Mouse (Mus musculus): ENCODE data around the gene Klhdc7b. TPM values are rescaled to one million over a fixed set of nuclear protein-coding genes. Genes with fewer than 3 reads are reported as not detected.
A peak's percentile ranks its signal among the peaks of the same experiment; 100 is the strongest.
"Not testable (repeated sequence)": the region's sequence is repeated elsewhere in the genome, so short reads cannot be mapped to it uniquely, and the experiment has no call there.

Gene Klhdc7b
- total RNA-seq, 2 experiments from 2014 or later: not detected

DNA sequence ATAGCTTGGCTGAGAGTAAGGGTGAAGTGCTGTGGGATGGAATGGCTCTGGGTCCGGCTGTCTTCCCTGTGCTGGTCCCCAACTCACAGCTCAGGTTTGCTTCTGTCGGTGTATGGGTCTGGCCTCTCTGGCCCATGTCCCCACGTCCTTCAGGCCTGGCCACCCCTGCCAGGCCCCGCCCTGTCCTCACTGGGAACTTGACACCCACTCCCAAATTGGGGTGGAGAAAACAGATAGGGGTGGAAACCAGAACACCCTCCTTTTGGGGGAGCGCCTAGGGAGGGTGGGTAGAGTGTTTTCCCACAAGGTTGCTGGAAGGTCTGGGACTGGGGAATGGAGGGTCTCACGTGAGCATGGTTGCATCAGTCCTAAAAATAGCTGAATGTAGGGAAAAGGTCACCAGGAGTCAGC lies 41.0 kb downstream of the Klhdc7b start, which contains the start of gene Cpt1b:
Gene Cpt1b, minus strand, starts transcription at position 153 of the 411 bp plus-strand sequence.
- no peak for ATAC-seq (replicated peaks; ENCODE audit: low FRiP score, poor library complexity, severe bottlenecking)

DNA sequence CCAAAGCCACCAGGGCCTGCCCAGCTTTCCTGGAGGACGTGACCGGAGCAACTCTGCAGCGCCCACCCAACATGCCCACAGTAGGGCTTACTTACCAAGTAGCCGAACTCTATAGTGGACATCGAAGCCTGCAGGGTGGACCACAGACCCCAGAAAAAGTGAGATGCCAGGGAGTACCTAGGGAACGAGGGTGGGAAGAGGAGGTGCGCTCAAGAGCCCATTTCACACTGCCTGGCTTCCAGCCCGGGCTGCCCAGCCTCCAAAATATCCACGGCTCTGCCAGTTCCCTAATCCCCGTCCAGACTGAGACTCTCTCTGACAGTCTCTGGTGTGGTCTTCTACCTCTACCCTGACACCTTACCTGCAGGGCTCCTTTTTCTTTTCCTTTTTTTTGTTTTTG lies 42.0 kb downstream of the Klhdc7b start:
- ATAC-seq (replicated peaks; ENCODE audit: low FRiP score, poor library complexity, severe bottlenecking): no peak

DNA sequence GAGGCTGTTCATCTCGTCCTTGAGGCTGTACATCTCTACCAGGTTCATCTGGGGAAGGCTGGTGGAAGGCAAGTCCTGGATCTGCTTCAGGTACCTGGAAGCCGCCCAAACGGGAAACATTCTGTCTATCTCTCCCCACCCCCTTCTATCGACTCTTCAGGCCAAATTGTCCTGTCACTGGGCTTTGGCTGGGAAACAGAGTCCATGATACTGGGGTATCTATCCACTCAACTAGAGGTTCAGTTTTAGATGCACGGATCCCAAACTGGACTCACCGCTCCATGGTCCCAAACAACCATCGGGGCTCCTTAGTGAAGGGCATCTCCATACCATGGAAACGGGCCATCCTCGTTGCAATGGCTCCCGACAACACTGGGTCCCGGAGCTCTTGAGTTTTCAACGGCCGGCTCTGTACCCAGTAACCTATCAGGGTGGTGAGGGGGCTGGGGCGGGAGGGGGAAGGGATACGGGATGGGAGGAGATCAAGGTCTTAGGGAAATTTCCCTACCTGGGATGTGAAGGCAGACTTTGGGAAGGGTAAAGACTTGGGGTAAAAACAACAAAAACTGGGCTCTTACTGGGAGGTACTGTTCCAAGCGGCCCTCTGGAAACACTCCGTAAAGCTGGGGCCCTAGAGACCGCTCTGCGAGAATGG lies 43.5 kb downstream of the Klhdc7b start:
- ATAC-seq (replicated peaks; ENCODE audit: low FRiP score, poor library complexity, severe bottlenecking): no peak

DNA sequence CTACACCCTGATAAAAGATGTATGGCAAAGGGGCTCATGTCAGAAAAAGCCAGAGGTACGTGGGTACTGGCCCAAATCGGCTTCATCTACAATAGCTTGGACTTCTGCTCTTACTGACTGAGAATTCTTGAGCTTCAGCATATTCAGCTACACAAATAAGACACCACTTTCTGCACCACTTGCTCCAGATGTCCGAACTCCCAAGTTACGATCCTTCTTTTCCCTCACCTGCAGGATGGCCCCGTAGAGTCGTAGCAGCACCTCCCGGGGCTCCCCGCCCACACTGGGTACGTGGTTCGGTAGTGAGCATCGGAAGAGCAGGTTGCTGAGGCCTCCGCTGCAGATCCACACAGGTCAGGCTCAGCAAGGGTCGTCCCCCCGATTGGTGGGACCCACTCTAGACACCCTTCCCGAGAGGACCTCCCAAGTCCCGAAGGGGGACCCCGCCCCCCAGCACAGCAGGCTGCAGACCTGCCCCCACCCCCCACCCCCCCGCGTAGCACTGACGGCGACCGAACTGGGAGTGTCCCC lies 44.2 kb downstream of the Klhdc7b start:
- ATAC-seq (replicated peaks; ENCODE audit: low FRiP score, poor library complexity, severe bottlenecking): no peak

DNA sequence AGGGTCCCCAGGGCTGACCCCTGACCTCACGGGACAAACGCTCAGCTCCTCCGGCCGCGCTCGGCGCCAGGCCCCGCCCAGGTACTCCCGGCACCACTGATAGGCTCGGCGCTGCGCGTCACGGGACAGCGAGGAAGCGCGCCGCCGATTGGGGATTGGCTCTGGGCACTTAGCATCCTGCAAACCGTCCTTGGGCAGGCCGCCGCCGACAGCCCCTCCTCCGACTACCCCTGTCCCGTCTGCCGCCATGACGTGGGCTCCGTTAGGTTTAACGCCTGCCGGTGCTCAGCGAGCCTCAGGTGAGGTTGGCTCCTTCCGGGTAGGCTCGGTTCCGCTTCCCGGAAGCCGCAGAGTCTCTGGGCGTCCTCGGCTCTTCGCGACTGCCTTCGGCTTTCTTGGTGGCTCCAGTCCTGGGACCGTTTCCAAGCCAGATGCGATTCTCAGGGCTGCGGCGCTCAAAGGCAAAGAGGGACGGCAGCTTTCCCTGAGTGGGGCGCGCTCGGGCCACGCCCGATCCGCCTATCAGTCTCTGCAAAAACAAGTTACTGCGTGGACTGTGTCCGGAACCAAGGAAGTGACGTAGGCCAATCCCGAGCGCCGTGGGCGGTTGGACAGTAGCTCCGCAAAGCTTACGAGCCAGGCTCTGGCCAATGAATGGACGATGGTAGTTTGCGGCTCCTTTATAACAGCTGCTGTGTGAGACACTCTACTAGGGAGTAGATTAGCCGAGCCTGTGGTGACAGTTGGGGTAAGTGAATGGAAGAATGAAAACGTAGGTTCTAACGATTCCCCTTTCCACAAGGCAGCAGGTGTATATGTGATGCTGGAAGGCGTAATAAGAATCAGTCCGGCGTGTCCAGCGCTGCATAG lies 44.9 kb downstream of the Klhdc7b start, which contains the start of the genes C730034F03Rik, Gm44502 and Chkb:
Gene C730034F03Rik, plus strand, starts transcription at position 238 of the 870 bp plus-strand sequence.
Gene Gm44502, minus strand, starts transcription at position 345 of the 870 bp plus-strand sequence.
Gene Chkb, minus strand, starts transcription at position 557 of the 870 bp plus-strand sequence.
- ATAC-seq (replicated peaks; ENCODE audit: low FRiP score, poor library complexity, severe bottlenecking): peak; percentile 90

DNA sequence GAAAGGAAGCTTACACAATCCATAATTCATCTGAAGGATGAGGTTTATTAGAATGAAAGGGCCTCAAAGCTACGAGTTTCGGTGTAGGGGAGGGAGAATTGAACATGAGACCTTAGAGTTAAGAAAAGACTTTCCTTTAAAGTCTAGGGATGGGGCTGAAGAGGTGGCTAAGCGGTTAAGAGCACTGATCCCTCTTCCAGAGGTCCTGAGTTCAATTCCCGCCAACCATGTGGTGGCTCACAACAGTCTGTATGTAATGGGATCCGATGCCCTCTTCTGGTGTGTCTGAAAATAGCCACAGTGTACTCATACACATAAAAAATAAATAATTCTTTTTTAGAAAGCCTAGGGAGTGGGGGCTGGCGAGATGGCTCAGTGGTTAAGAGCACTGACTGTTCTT lies 45.6 kb downstream of the Klhdc7b start:
- ATAC-seq (replicated peaks; ENCODE audit: low FRiP score, poor library complexity, severe bottlenecking): peak; percentile 8

DNA sequence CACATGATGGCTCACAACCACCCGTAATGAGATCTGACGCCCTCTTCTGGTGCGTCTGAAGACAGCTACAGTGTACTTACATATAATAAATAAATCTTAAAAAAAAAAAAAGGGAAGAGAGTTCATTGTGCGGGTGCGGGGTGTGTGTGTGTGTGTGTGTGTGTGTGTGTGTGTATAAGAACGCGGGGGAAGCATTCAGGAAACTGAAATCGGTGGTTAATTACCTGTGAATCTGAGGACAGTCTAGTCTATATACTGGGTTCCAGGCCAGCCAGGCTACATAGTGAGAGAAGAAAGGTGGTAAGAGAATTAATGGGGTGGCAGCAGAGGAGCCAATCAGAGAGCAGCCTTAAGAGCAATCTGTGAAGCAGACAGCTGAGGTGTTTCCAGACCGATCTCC lies 46.1 kb downstream of the Klhdc7b start:
- not testable (repeated sequence) for ATAC-seq (replicated peaks; ENCODE audit: low FRiP score, poor library complexity, severe bottlenecking)

DNA sequence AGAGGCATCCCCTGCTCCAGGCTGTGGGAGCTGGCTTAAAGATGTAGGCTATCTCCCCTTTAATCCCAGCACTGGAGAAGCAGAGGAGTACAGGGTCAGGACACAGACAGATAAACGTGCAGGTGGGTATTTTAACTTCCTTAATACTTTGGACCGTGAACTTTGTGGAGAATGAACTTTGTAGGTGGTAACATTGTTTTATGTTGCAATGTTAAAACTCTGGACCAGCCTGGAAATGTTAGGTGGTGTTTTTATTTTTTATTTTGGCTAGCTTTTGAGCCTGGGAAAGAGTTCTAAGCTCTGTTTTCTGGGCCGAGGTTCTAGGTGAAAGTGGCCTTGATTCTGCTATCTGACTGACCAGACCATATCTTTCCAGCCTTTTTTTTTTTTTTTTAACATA lies 46.6 kb downstream of the Klhdc7b start:
- ATAC-seq (replicated peaks; ENCODE audit: low FRiP score, poor library complexity, severe bottlenecking): no peak

DNA sequence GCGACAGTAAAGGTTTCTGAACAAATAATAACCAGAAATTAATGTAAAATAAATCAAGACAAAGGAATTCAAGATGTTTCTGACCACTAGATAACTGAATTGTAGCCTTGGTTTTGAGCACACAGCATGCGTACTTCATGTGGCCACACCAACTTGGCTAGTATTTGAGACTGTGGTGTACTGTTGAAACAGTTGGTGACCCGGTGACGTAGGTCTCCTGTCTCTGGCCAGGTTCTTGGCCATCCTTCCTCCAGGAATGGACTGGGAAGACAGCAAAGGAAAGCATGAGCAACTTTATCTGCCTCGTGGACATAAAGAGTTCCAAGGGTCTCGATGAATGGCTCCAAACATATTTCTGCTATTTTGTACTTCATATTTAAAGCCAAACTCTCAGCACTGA lies 47.1 kb downstream of the Klhdc7b start:
- no peak for ATAC-seq (replicated peaks; ENCODE audit: low FRiP score, poor library complexity, severe bottlenecking)

DNA sequence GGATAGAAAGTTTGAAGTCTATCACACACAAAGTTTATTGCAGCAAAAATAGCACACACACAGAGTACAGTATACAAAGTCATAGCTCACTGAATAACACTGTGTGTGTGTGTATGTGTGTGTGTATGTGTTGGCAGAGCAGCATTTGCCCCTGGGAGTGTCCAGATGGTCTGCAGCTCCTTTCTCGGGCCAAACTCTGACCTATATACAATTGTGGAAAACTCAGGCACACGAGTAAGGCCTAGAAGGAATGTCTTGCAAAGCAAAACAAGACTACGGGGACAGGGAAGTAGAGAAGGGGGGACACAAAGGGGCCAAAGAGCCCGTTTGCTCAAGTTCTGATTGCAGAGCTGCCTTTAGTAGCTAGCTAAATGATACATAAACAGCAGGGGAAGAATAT lies 48.2 kb downstream of the Klhdc7b start:
- ATAC-seq (replicated peaks; ENCODE audit: low FRiP score, poor library complexity, severe bottlenecking): no peak

DNA sequence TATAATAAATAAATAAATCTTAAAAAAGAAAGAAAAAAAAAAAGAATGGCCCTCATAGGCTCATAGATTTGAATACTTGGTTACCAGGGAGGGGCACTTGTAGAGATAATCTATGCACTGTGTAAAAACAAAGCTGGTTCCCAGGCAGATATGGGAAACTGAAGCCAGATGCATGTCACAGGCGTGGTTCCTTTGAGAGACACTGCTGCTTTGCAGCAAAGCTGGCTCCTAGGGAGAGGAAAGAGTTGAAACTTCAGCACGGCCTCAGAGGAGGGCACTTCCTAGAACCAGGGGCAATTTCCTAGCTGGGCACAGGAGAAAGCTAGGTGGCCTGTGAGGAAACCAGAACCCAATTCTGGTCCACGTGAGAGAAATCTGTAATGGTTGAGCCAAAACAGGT lies 49.4 kb downstream of the Klhdc7b start:
- no peak for ATAC-seq (replicated peaks; ENCODE audit: low FRiP score, poor library complexity, severe bottlenecking)

DNA sequence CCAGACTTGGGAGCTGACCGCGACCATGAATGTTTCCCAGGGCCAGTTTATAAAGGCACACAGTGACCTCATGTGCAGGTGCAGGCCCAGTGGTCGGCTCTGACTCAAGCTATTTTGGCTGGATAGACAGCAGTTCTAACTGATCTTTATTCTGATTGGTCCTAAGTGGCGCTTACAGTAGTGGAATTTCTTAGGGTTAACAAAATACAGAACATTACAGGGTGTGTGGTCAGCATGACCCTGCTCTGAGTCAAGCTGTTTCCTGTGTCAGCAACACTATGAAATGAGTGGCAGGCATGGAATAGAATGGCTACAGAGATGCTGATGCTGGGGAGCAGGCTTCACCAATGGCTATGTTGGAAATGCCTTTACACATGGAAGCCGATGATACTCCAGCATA lies 51.2 kb downstream of the Klhdc7b start:
- no peak for ATAC-seq (replicated peaks; ENCODE audit: low FRiP score, poor library complexity, severe bottlenecking)

Other genes with a start within 250 kb of the Klhdc7b start
- not detected in 2 replicates for gene Mapk12, start 244.2 kb upstream of the Klhdc7b start, total RNA-seq (2015; ENCODE audit: low replicate concordance)
- not detected in 2 replicates for gene Mapk12, start 244.2 kb upstream of the Klhdc7b start, total RNA-seq (2017; ENCODE audit: low replicate concordance)
- not detected in 2 replicates for gene Mapk11, start 235.3 kb upstream of the Klhdc7b start, total RNA-seq (2015; ENCODE audit: low replicate concordance)
- gene Mapk11, start 235.3 kb upstream of the Klhdc7b start, total RNA-seq (2017; ENCODE audit: low replicate concordance): 0.17 TPM in 1 of 2 replicates, not detected in the other
- gene Plxnb2, start 204.1 kb upstream of the Klhdc7b start, total RNA-seq (2015; ENCODE audit: low replicate concordance): 9.6 and 14.2 TPM in 2 replicates
- gene Plxnb2, start 204.1 kb upstream of the Klhdc7b start, total RNA-seq (2017; ENCODE audit: low replicate concordance): 4.9 and 6.9 TPM in 2 replicates
- not detected in 2 replicates for gene Dennd6b, start 188.4 kb upstream of the Klhdc7b start, total RNA-seq (2015; ENCODE audit: low replicate concordance)
- gene Dennd6b, start 188.4 kb upstream of the Klhdc7b start, total RNA-seq (2017; ENCODE audit: low replicate concordance): 0.84 and 1.7 TPM in 2 replicates
- gene Ppp6r2, start 173.4 kb upstream of the Klhdc7b start, total RNA-seq (2015; ENCODE audit: low replicate concordance): 18.1 and 19.6 TPM in 2 replicates
- gene Ppp6r2, start 173.4 kb upstream of the Klhdc7b start, total RNA-seq (2017; ENCODE audit: low replicate concordance): 26.2 and 47.5 TPM in 2 replicates
- 38.9 and 39.6 TPM in 2 replicates for gene Sbf1, start 69.6 kb upstream of the Klhdc7b start, total RNA-seq (2015; ENCODE audit: low replicate concordance)
- gene Sbf1, start 69.6 kb upstream of the Klhdc7b start, total RNA-seq (2017; ENCODE audit: low replicate concordance): 11.2 and 22.4 TPM in 2 replicates
- not detected in 2 replicates for gene Adm2, start 62.2 kb upstream of the Klhdc7b start, total RNA-seq (2015; ENCODE audit: low replicate concordance)
- gene Adm2, start 62.2 kb upstream of the Klhdc7b start, total RNA-seq (2017; ENCODE audit: low replicate concordance): not detected in 2 replicates
- gene Miox, start 50.5 kb upstream of the Klhdc7b start, total RNA-seq (2015; ENCODE audit: low replicate concordance): not detected in 2 replicates
- gene Miox, start 50.5 kb upstream of the Klhdc7b start, total RNA-seq (2017; ENCODE audit: low replicate concordance): not detected in 2 replicates
- gene Lmf2, start 29.3 kb upstream of the Klhdc7b start, total RNA-seq (2015; ENCODE audit: low replicate concordance): 18.6 and 21.3 TPM in 2 replicates
- gene Lmf2, start 29.3 kb upstream of the Klhdc7b start, total RNA-seq (2017; ENCODE audit: low replicate concordance): 8.3 and 9.1 TPM in 2 replicates
- 30.6 and 48.1 TPM in 2 replicates for gene Ncaph2, start 29.2 kb upstream of the Klhdc7b start, total RNA-seq (2015; ENCODE audit: low replicate concordance)
- gene Ncaph2, start 29.2 kb upstream of the Klhdc7b start, total RNA-seq (2017; ENCODE audit: low replicate concordance): 60.7 and 118 TPM in 2 replicates
- gene Sco2, start 11.1 kb upstream of the Klhdc7b start, total RNA-seq (2015; ENCODE audit: low replicate concordance): 1.3 and 5.2 TPM in 2 replicates
- gene Sco2, start 11.1 kb upstream of the Klhdc7b start, total RNA-seq (2017; ENCODE audit: low replicate concordance): 0.68 and 2.1 TPM in 2 replicates
- not detected in 2 replicates for gene Tymp, start 7.9 kb upstream of the Klhdc7b start, total RNA-seq (2015; ENCODE audit: low replicate concordance)
- gene Tymp, start 7.9 kb upstream of the Klhdc7b start, total RNA-seq (2017; ENCODE audit: low replicate concordance): not detected in 2 replicates
- not detected in 2 replicates for gene Odf3b, start 5.6 kb upstream of the Klhdc7b start, total RNA-seq (2015; ENCODE audit: low replicate concordance)
- 2.3 TPM in 1 of 2 replicates, not detected in the other for gene Odf3b, start 5.6 kb upstream of the Klhdc7b start, total RNA-seq (2017; ENCODE audit: low replicate concordance)
- not detected in 2 replicates for gene Syce3, start 25.6 kb downstream of the Klhdc7b start, total RNA-seq (2015; ENCODE audit: low replicate concordance)
- not detected in 2 replicates for gene Syce3, start 25.6 kb downstream of the Klhdc7b start, total RNA-seq (2017; ENCODE audit: low replicate concordance)
- gene Cpt1b, start 40.9 kb downstream of the Klhdc7b start, total RNA-seq (2015; ENCODE audit: low replicate concordance): 2.1 and 6.9 TPM in 2 replicates
- 0.84 and 4.4 TPM in 2 replicates for gene Cpt1b, start 40.9 kb downstream of the Klhdc7b start, total RNA-seq (2017; ENCODE audit: low replicate concordance)
- gene C730034F03Rik, start 44.7 kb downstream of the Klhdc7b start, total RNA-seq (2015; ENCODE audit: low replicate concordance): 0.58 and 1.0 TPM in 2 replicates
- 1.4 and 5.3 TPM in 2 replicates for gene C730034F03Rik, start 44.7 kb downstream of the Klhdc7b start, total RNA-seq (2017; ENCODE audit: low replicate concordance)
- not detected in 2 replicates for gene Gm44502, start 44.8 kb downstream of the Klhdc7b start, total RNA-seq (2015; ENCODE audit: low replicate concordance)
- gene Gm44502, start 44.8 kb downstream of the Klhdc7b start, total RNA-seq (2017; ENCODE audit: low replicate concordance): 0.14 TPM in 1 of 2 replicates, not detected in the other
- 82.0 and 92.2 TPM in 2 replicates for gene Chkb, start 45.0 kb downstream of the Klhdc7b start, total RNA-seq (2015; ENCODE audit: low replicate concordance)
- gene Chkb, start 45.0 kb downstream of the Klhdc7b start, total RNA-seq (2017; ENCODE audit: low replicate concordance): 28.6 and 30.9 TPM in 2 replicates
- gene Mapk8ip2, start 69.0 kb downstream of the Klhdc7b start, total RNA-seq (2015; ENCODE audit: low replicate concordance): 0.19 and 0.21 TPM in 2 replicates
- gene Mapk8ip2, start 69.0 kb downstream of the Klhdc7b start, total RNA-seq (2017; ENCODE audit: low replicate concordance): 0.14 and 0.34 TPM in 2 replicates
- 0.42 TPM in 1 of 2 replicates, not detected in the other for gene Arsa, start 92.5 kb downstream of the Klhdc7b start, total RNA-seq (2015; ENCODE audit: low replicate concordance)
- gene Arsa, start 92.5 kb downstream of the Klhdc7b start, total RNA-seq (2017; ENCODE audit: low replicate concordance): 1.5 and 2.2 TPM in 2 replicates
- 0.63 and 0.77 TPM in 2 replicates for gene Shank3, start 114.7 kb downstream of the Klhdc7b start, total RNA-seq (2015; ENCODE audit: low replicate concordance)
- gene Shank3, start 114.7 kb downstream of the Klhdc7b start, total RNA-seq (2017; ENCODE audit: low replicate concordance): 0.98 and 1.0 TPM in 2 replicates
- gene Acr, start 183.4 kb downstream of the Klhdc7b start, total RNA-seq (2015; ENCODE audit: low replicate concordance): not detected in 2 replicates
- gene Acr, start 183.4 kb downstream of the Klhdc7b start, total RNA-seq (2017; ENCODE audit: low replicate concordance): not detected in 2 replicates
- 0.84 and 5.0 TPM in 2 replicates for gene Rabl2, start 207.0 kb downstream of the Klhdc7b start, total RNA-seq (2015; ENCODE audit: low replicate concordance)
- 4.5 and 5.6 TPM in 2 replicates for gene Rabl2, start 207.0 kb downstream of the Klhdc7b start, total RNA-seq (2017; ENCODE audit: low replicate concordance)